Comparison of ENCODE assay signal across 27 mouse cellular contexts in genomic region chr10:125271448-125271847, GRCm38 (mm10).
DNase-seq lines count a peak whose midpoint lies in the region; ATAC-seq and TF ChIP-seq lines count a peak whose summit lies in the region.
"Had no signal": no experiment of that assay in that cellular context is flagged by ENCODE, and none has a peak within 500 bp of the region (broad histone marks: within the 10 kb centered on the region; RNA-seq: fewer than 3 reads in every experiment).

No protein-coding gene starts in this region.

- H3K9ac ChIP-seq in liver, adult 2 months (ENCODE audit: low read depth, low read length): no peak overlapping the region
- H3K9ac ChIP-seq in liver, postnatal 0 days (replicated peaks): no peak overlapping the region
- H3K9ac ChIP-seq in forebrain, embryonic 13.5 days: no peak overlapping the region
- H3K9ac ChIP-seq: embryonic facial prominence, embryonic 15.5 days; hindbrain, embryonic 13.5 days; liver, embryonic 14.5 days; neural tube, embryonic 12.5 days; stomach, embryonic 15.5 days had no signal

- H3K36me3 ChIP-seq in liver, adult 2 months (ENCODE audit: control insufficient read depth, insufficient read depth, low read length): no peaks in the 10 kb centered on the region
- no peaks in the 10 kb centered on the region for H3K36me3 ChIP-seq in liver, postnatal 0 days (replicated peaks; ENCODE audit: insufficient read depth, low read length)
- no peaks in the 10 kb centered on the region for H3K36me3 ChIP-seq in forebrain, embryonic 13.5 days (ENCODE audit: poor library complexity, severe bottlenecking)
- H3K36me3 ChIP-seq: embryonic facial prominence, embryonic 15.5 days; hindbrain, embryonic 13.5 days; limb, embryonic 10.5 days; neural tube, embryonic 12.5 days; stomach, embryonic 15.5 days had no signal

- no peaks in the 10 kb centered on the region for H3K9me3 ChIP-seq in liver, postnatal 0 days (ENCODE audit: low read length)
- H3K9me3 ChIP-seq in forebrain, embryonic 13.5 days (replicated peaks): no peaks in the 10 kb centered on the region
- H3K9me3 ChIP-seq: embryonic facial prominence, embryonic 15.5 days; hindbrain, embryonic 13.5 days; limb, embryonic 10.5 days; neural tube, embryonic 12.5 days; stomach, embryonic 15.5 days had no signal

- H3K27me3 ChIP-seq in liver, adult 2 months (ENCODE audit: control insufficient read depth, insufficient read depth, low read length): no peaks in the 10 kb centered on the region
- no peaks in the 10 kb centered on the region for H3K27me3 ChIP-seq in liver, postnatal 0 days (ENCODE audit: insufficient read depth, low read length)
- H3K27me3 ChIP-seq in forebrain, embryonic 13.5 days: no peaks in the 10 kb centered on the region
- H3K27me3 ChIP-seq: embryonic facial prominence, embryonic 15.5 days; hindbrain, embryonic 13.5 days; neural tube, embryonic 12.5 days; Patski; stomach, embryonic 15.5 days had no signal

- TF ChIP-seq CTCF in liver, adult 2 months (IDR thresholded peaks at IDR 0.05; ENCODE audit: low read depth, low read length): no peak
- no peak for TF ChIP-seq CTCF in liver, postnatal 0 days (IDR thresholded peaks at IDR 0.05; ENCODE audit: low read depth)

- peaks cover 7% of the 10 kb centered on the region for H3K4me1 ChIP-seq in liver, adult 2 months (ENCODE audit: control insufficient read depth, insufficient read depth, low read length)
- H3K4me1 ChIP-seq in liver, postnatal 0 days (ENCODE audit: insufficient read depth): peaks cover 20% of the 10 kb centered on the region
- H3K4me1 ChIP-seq in forebrain, embryonic 13.5 days: peaks cover 14% of the 10 kb centered on the region
- H3K4me1 ChIP-seq: stomach, embryonic 15.5 days had no signal

- H3K4me3 ChIP-seq in liver, adult 2 months (ENCODE audit: insufficient read depth, low read depth, low read length): no peak overlapping the region
- H3K4me3 ChIP-seq in liver, postnatal 0 days (ENCODE audit: low read depth, low read length): no peak overlapping the region
- H3K4me3 ChIP-seq in forebrain, embryonic 13.5 days: no peak overlapping the region
- H3K4me3 ChIP-seq: embryonic facial prominence, embryonic 15.5 days; hindbrain, embryonic 13.5 days; limb, embryonic 10.5 days; neural tube, embryonic 12.5 days; stomach, embryonic 15.5 days had no signal

- no peaks in the 10 kb centered on the region for H3K79me2 ChIP-seq in liver, adult 2 months (ENCODE audit: control insufficient read depth, insufficient read depth, low read length)

- no peak overlapping the region for H3K4me2 ChIP-seq in liver, postnatal 0 days (ENCODE audit: low read depth, low read length)
- no peak overlapping the region for H3K4me2 ChIP-seq in forebrain, embryonic 13.5 days
- H3K4me2 ChIP-seq: embryonic facial prominence, embryonic 15.5 days; heart, embryonic 11.5 days; hindbrain, embryonic 13.5 days; midbrain, embryonic 11.5 days; neural tube, embryonic 12.5 days; stomach, embryonic 15.5 days had no signal

- TF ChIP-seq POLR2A in liver, adult 2 months (IDR thresholded peaks at IDR 0.05; ENCODE audit: extremely low read depth, insufficient read depth, low read length): no peak

- TF ChIP-seq EP300 in liver, postnatal 0 days (IDR thresholded peaks at IDR 0.05; ENCODE audit: low read depth): no peak

- WGBS in liver, adult 2 months: 66% methylated on average over 5 of the region's 5 CpGs
- WGBS in liver, postnatal 0 days (ENCODE audit: insufficient replicate concordance): 41% methylated on average over 5 of the region's 5 CpGs
- WGBS in forebrain, embryonic 13.5 days: 85% methylated on average over 5 of the region's 5 CpGs

- peak; percentile 56 for DNase-seq in liver, adult 2 months (ENCODE audit: extremely low read depth, low read depth, low spot score)
- no peak for DNase-seq in liver
- no peak for DNase-seq in liver, postnatal 0 days
- peak; percentile 32 for DNase-seq in lung, postnatal 25 days (ENCODE audit: low spot score)
- DNase-seq in skeletal muscle tissue, adult 2 months (ENCODE audit: low read depth, low spot score): peak; percentile 9
- DNase-seq in gastrocnemius, postnatal 36 days: no peak
- no peak for DNase-seq in left cerebral cortex, adult 18-20 months (ENCODE audit: low spot score in 2 of 2)
- DNase-seq: adrenal gland, postnatal 10 days; cerebellum, adult 11 months; cerebellum, postnatal 10 days; heart, postnatal 14 days; kidney, adult 2 months; kidney, postnatal 4 days; layer of hippocampus, adult 9-11 months; right cerebral cortex, adult 18-20 months had no signal

- H3K27ac ChIP-seq in liver, adult 2 months (replicated peaks; ENCODE audit: insufficient read depth, low read depth, low read length): no peak overlapping the region; the same call in 1 of the 2 replicates
- H3K27ac ChIP-seq in liver, postnatal 0 days (ENCODE audit: low read depth): peak overlapping the region; percentile 82
- no peak overlapping the region for H3K27ac ChIP-seq in forebrain, embryonic 13.5 days
- H3K27ac ChIP-seq: embryonic facial prominence, embryonic 15.5 days; hindbrain, embryonic 13.5 days; limb, embryonic 10.5 days; liver, embryonic 14.5 days; neural tube, embryonic 12.5 days had no signal

- ATAC-seq in liver, postnatal 0 days: peak; percentile 31; the same call in 1 of the 2 replicates
- no peak for ATAC-seq in forebrain, embryonic 13.5 days
- ATAC-seq: CD4-positive, CD25-positive, alpha-beta regulatory T cell, adult 4 months; inflammation-experienced regulatory T-cells, adult 6 months; Patski had no signal

- intact Hi-C loops in gastrocnemius, postnatal 36 days (cut with DNase I): no loop called here

Comparison
In these comparisons a context has a peak if more than half of its experiments do, and no peak if none do; other contexts are left out.
1. DNase-seq: peak in liver, adult 2 months (single experiment), lung, postnatal 25 days (single experiment) and skeletal muscle tissue, adult 2 months (single experiment); none in liver (single experiment), liver, postnatal 0 days (single experiment), gastrocnemius, postnatal 36 days (0 of 2) and left cerebral cortex, adult 18-20 months (0 of 2).